Mouse (Mus musculus) liver, postnatal 0 days (tissue): ENCODE results near the gene Kdm4b.

Source experiments
- CTCF ChIP-seq: sonication (generic); IDR thresholded peaks from 2 replicates; pipeline ENCODE4 v1.5.1; 2016; ENCODE audit warnings: antibody characterized with exemption, low read depth
- EP300 ChIP-seq: IDR thresholded peaks from 2 replicates; pipeline ENCODE4 v1.6.1; 2016; ENCODE audit warnings: antibody characterized with exemption, low read depth, mild to moderate bottlenecking

DNA sequence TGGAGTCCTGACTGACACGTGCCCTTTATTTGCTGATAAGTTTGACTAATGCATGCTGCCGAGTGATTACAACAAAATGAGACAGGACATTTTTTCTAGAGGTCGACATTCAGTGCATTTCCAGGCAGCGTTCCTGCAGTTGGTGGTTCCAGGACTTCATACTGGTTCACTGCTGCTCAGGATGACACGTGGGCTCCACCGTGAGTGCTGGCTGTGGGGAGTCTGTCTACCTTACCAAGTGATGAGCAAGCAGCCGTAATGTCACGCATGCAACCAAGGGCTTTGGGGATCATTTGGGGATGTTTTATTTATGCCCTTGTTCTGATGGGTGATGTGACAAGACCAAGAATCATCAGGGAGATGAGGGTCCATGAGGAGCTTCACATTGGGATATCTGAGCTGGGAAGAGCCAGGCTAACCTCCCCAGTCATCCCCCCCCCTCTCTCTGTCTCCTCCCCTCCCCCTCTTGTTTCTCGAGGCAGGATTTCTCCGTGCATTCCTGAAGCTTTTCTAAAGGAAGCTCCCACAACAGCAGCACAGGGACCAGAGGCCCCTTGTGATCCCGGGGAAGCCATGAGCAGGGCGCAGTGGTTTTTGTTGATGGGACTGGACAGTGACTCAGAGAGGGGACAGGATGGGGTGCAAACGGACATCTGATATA lies 83.2 kb downstream of the Kdm4b start:
- TF ChIP-seq EP300 (no peak), CTCF (no peak)
